ENCODE assay signal across 31 mouse cellular contexts in genomic region chr2:29668011-29668691, GRCm38 (mm10). TPM values are rescaled to one million over a fixed set of nuclear protein-coding genes. Genes with fewer than 3 reads are reported as not detected.
DNase-seq lines count a peak whose midpoint lies in the region; ATAC-seq and TF ChIP-seq lines count a peak whose summit lies in the region.
"Had no signal": no experiment of that assay in that cellular context is flagged by ENCODE, and none has a peak within 500 bp of the region (broad histone marks: within the 10 kb centered on the region; RNA-seq: fewer than 3 reads in every experiment).

No protein-coding gene starts in this region.

- 93% methylated on average over 7 of the region's 7 CpGs for WGBS in midbrain, embryonic 11.5 days
- 92% methylated on average over 7 of the region's 7 CpGs for WGBS in midbrain, postnatal 0 days
- WGBS in heart, embryonic 11.5 days (ENCODE audit: insufficient replicate concordance), result 85% methylated on average over 7 of the region's 7 CpGs

- H3K4me1 ChIP-seq in midbrain, embryonic 11.5 days (ENCODE audit: control insufficient read depth, insufficient read depth, low read length), result peaks cover 12% of the 10 kb centered on the region
- peaks cover 3% of the 10 kb centered on the region; the same call in 1 of the 2 replicates for H3K4me1 ChIP-seq in midbrain, postnatal 0 days (ENCODE audit: insufficient read depth, low read length)
- H3K4me1 ChIP-seq in heart, embryonic 11.5 days (ENCODE audit: control insufficient read depth, insufficient read depth, low read length), result peaks cover 50% of the 10 kb centered on the region

- H3K4me2 ChIP-seq in midbrain, embryonic 11.5 days, result no peak overlapping the region
- H3K4me2 ChIP-seq in midbrain, postnatal 0 days (ENCODE audit: low read depth, low read length, poor library complexity, severe bottlenecking), result no peak overlapping the region
- H3K4me2 ChIP-seq in heart, embryonic 11.5 days, result no peak overlapping the region
- H3K4me2 ChIP-seq: heart, embryonic 13.5 days; kidney, embryonic 15.5 days; limb, embryonic 15.5 days; liver, embryonic 13.5 days; midbrain, embryonic 12.5 days; neural tube, embryonic 15.5 days; stomach, embryonic 15.5 days had no signal

- TF ChIP-seq CTCF in gastrocnemius, adult 2 months (IDR thresholded peaks at IDR 0.05), result no peak
- TF ChIP-seq CTCF in midbrain, postnatal 0 days (IDR thresholded peaks at IDR 0.05), result no peak

- H3K27ac ChIP-seq in gastrocnemius, adult 2 months, result peak overlapping the region; percentile 81
- no peak overlapping the region for H3K27ac ChIP-seq in midbrain, embryonic 11.5 days (ENCODE audit: low read depth, low read length)
- H3K27ac ChIP-seq in midbrain, postnatal 0 days (ENCODE audit: low read depth, low read length), result no peak overlapping the region
- H3K27ac ChIP-seq in heart, embryonic 11.5 days (ENCODE audit: low read depth, low read length), result no peak overlapping the region
- H3K27ac ChIP-seq: heart, adult 2 months; heart, embryonic 13.5 days; hindbrain, embryonic 10.5 days; kidney, embryonic 15.5 days; limb, embryonic 15.5 days; liver, embryonic 13.5 days; midbrain, embryonic 12.5 days; neural tube, embryonic 15.5 days; stomach, embryonic 15.5 days had no signal

- H3K36me3 ChIP-seq in midbrain, embryonic 11.5 days (ENCODE audit: control insufficient read depth, insufficient read depth, low read length), result no peaks in the 10 kb centered on the region
- H3K36me3 ChIP-seq in midbrain, postnatal 0 days (ENCODE audit: insufficient read depth, low read length), result no peaks in the 10 kb centered on the region
- no peaks in the 10 kb centered on the region for H3K36me3 ChIP-seq in heart, embryonic 11.5 days (ENCODE audit: control insufficient read depth, insufficient read depth, low read length)
- H3K36me3 ChIP-seq: heart, embryonic 13.5 days; limb, embryonic 15.5 days; liver, embryonic 13.5 days; midbrain, embryonic 12.5 days; neural tube, embryonic 15.5 days; stomach, embryonic 15.5 days had no signal

- H3K9me3 ChIP-seq in midbrain, embryonic 11.5 days (ENCODE audit: control insufficient read depth, low read length), result no peaks in the 10 kb centered on the region
- no peaks in the 10 kb centered on the region for H3K9me3 ChIP-seq in midbrain, postnatal 0 days (ENCODE audit: low read length)
- no peaks in the 10 kb centered on the region for H3K9me3 ChIP-seq in heart, embryonic 11.5 days (replicated peaks; ENCODE audit: control insufficient read depth, low read length)
- H3K9me3 ChIP-seq: G1E; heart, embryonic 13.5 days; hindbrain, embryonic 10.5 days; kidney, embryonic 15.5 days; limb, embryonic 15.5 days; liver, embryonic 13.5 days; midbrain, embryonic 12.5 days; neural tube, embryonic 15.5 days; stomach, embryonic 15.5 days had no signal

- H3K9ac ChIP-seq in midbrain, embryonic 11.5 days (ENCODE audit: low read length), result no peak overlapping the region
- no peak overlapping the region for H3K9ac ChIP-seq in midbrain, postnatal 0 days (replicated peaks; ENCODE audit: low read length, poor library complexity, severe bottlenecking)
- H3K9ac ChIP-seq in heart, embryonic 11.5 days (ENCODE audit: low read depth, low read length), result no peak overlapping the region
- H3K9ac ChIP-seq: heart, embryonic 13.5 days; kidney, embryonic 15.5 days; limb, embryonic 15.5 days; liver, embryonic 13.5 days; midbrain, embryonic 12.5 days; neural tube, embryonic 15.5 days; stomach, embryonic 15.5 days had no signal

- H3K27me3 ChIP-seq in midbrain, embryonic 11.5 days (ENCODE audit: control insufficient read depth, insufficient read depth, low read length), result no peaks in the 10 kb centered on the region
- H3K27me3 ChIP-seq in midbrain, postnatal 0 days (ENCODE audit: insufficient read depth, low read length), result no peaks in the 10 kb centered on the region
- no peaks in the 10 kb centered on the region for H3K27me3 ChIP-seq in heart, embryonic 11.5 days (ENCODE audit: control insufficient read depth, insufficient read depth, low read length)
- H3K27me3 ChIP-seq: heart, embryonic 13.5 days; kidney, embryonic 15.5 days; limb, embryonic 15.5 days; liver, embryonic 13.5 days; midbrain, embryonic 12.5 days; neural tube, embryonic 15.5 days; stomach, embryonic 15.5 days had no signal

- intact Hi-C loops in gastrocnemius, adult 2 months (cut with DNase I), result no loop called here

- no peak for DNase-seq in gastrocnemius, adult 2 months
- DNase-seq in gastrocnemius, postnatal 10 days, result no peak
- DNase-seq in midbrain, embryonic 11.5 days (ENCODE audit: low spot score, missing footprints), result peak; percentile 57
- DNase-seq in midbrain, postnatal 0 days (ENCODE audit: low spot score), result no peak
- peak; percentile 77 for DNase-seq in ZHBTc4 (ENCODE audit: low read depth, low spot score)
- DNase-seq in urinary bladder, postnatal 10 days (ENCODE audit: low spot score), result no peak
- DNase-seq: adrenal gland, adult 2 months; adrenal gland, postnatal 36 days; cerebellum, postnatal 14 days; heart, adult 2 months; heart, postnatal 10 days; kidney, adult 18-20 months; kidney, postnatal 25 days; liver, embryonic 13.5 days; lung, adult 18-20 months; retina, postnatal 1 day; right cerebral cortex, postnatal 25 days; thymus, postnatal 14 days had no signal

- ATAC-seq in midbrain, embryonic 11.5 days (ENCODE audit: low FRiP score), result no peak
- no peak for ATAC-seq in midbrain, postnatal 0 days (ENCODE audit: low FRiP score)
- no peak for ATAC-seq in heart, embryonic 11.5 days (replicated peaks; ENCODE audit: insufficient number of reproducible peaks, low FRiP score, low TSS enrichment)
- ATAC-seq: activated CD4-positive, CD25-positive, alpha-beta regulatory T cell, adult 4 months; CD4-positive, CD25-positive, alpha-beta regulatory T cell, adult 4 months; forebrain, embryonic 14.5 days; hindbrain, embryonic 16.5 days had no signal

- H3K4me3 ChIP-seq in gastrocnemius, adult 2 months, result no peak overlapping the region
- H3K4me3 ChIP-seq in midbrain, embryonic 11.5 days (ENCODE audit: low read depth, low read length), result no peak overlapping the region
- no peak overlapping the region for H3K4me3 ChIP-seq in midbrain, postnatal 0 days (ENCODE audit: low read depth, low read length)
- H3K4me3 ChIP-seq in heart, embryonic 11.5 days (ENCODE audit: low read depth, low read length), result no peak overlapping the region
- H3K4me3 ChIP-seq: heart, adult 2 months; heart, embryonic 13.5 days; hindbrain, embryonic 10.5 days; kidney, embryonic 15.5 days; limb, embryonic 15.5 days; liver, embryonic 13.5 days; midbrain, embryonic 12.5 days; neural tube, embryonic 15.5 days; stomach, embryonic 15.5 days had no signal

RNA-seq across cellular contexts. Expression of gene Rapgef1, which starts 48.6 kb away (rescaled TPM):
- 100 to 1,000 TPM; 135 to 139 TPM for total RNA-seq in gastrocnemius, adult 2 months (2021)
- total RNA-seq in gastrocnemius, postnatal 10 days (2021), result 10 to 100 TPM; 90.9 to 92.2 TPM
- 12.4 and 15.6 TPM in 2 replicates for polyA plus RNA-seq in midbrain, embryonic 11.5 days (2014; fragmentation: Nextera tagmentation; extraction: Ambion mirVana)
- 98.7 and 109 TPM in 2 replicates for total RNA-seq in midbrain, postnatal 0 days (2014; rRNA removed)
- 15.4 and 16.2 TPM in 2 replicates for polyA plus RNA-seq in midbrain, postnatal 0 days (2015; fragmentation: Nextera tagmentation; extraction: Ambion mirVana)
- 9.1 and 9.8 TPM in 2 replicates for polyA plus RNA-seq in heart, embryonic 11.5 days (2014; fragmentation: Nextera tagmentation; extraction: Ambion mirVana)

Comparison
In these comparisons a context has a peak if more than half of its experiments do, and no peak if none do; other contexts are left out.
1. DNase-seq: peak in midbrain, embryonic 11.5 days (single experiment) and ZHBTc4 (single experiment); none in gastrocnemius, adult 2 months (single experiment), gastrocnemius, postnatal 10 days (single experiment), midbrain, postnatal 0 days (single experiment) and urinary bladder, postnatal 10 days (single experiment).